ENCODE assay signal across 16 mouse cellular contexts in the genomic region with DNA sequence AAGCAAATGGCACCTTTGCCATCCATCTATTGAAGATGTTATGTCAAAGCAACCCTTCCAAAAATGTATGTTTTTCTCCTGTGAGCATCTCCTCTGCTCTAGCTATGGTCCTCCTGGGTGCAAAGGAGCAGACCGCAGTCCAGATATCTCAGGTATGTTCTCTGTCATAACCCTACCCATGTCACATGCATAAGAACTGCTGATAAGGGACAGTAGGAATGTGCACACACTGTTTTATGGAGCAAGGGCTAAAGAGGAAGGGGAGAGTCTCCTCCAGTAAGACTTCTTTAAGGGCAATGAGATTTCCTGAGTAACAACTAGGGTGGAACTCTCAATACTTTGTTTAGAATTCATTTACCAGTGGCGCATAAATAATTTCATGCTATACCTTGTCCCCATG. TPM values are rescaled to one million over a fixed set of nuclear protein-coding genes. Genes with fewer than 3 reads are reported as not detected.
"Had no signal": no experiment of that assay in that cellular context is flagged by ENCODE, and none has a peak within 500 bp of the region (broad histone marks: within the 10 kb centered on the region; RNA-seq: fewer than 3 reads in every experiment).

No protein-coding gene starts in this region.

RNA-seq across cellular contexts. Expression of gene Serpinb9b, which starts 2.3 kb away (rescaled TPM):
- polyA plus RNA-seq: limb, embryonic 10.5 days; limb, embryonic 11.5 days; limb, embryonic 12.5 days; limb, embryonic 13.5 days; liver, embryonic 11.5 days; liver, embryonic 12.5 days; liver, embryonic 13.5 days; liver, embryonic 15.5 days; midbrain, embryonic 10.5 days had no signal

RNA-seq across cellular contexts. Expression of gene Serpinb1b, which starts 48.9 kb away (rescaled TPM):
- polyA plus RNA-seq: limb, embryonic 10.5 days; limb, embryonic 11.5 days; liver, adult 2 months; liver, embryonic 11.5 days; liver, embryonic 12.5 days; liver, embryonic 13.5 days; liver, embryonic 14.5 days; liver, embryonic 15.5 days; liver, embryonic 16.5 days; liver, postnatal 0 days; lung, embryonic 15.5 days; neural tube, embryonic 11.5 days; neural tube, embryonic 12.5 days had no signal
